Mouse (Mus musculus) megakaryocyte-erythroid progenitor cell, adult 5-6 weeks (primary cell): ENCODE data around the gene Slamf7. TPM values are rescaled to one million over a fixed set of nuclear protein-coding genes. Genes with fewer than 3 reads are reported as not detected.

Experiments used
- total RNA-seq, 2 experiments: library from RNA; stranded (forward) in 1 of 2; stranded (reverse) in 1 of 2; fragments of 200-1000, 215-1000 nt in 1 of 2; fragments of >200 nt in 1 of 2; fragmentation: Nextera tagmentation in 1 of 2; gene quantifications; 2 replicates each; pipeline ENCODE4 v1.2.3; 2014 to 2017

Slamf7 gene
- total RNA-seq, 2 experiments from 2014 or later, result 3.7 to 3.8 TPM

Other genes starting within 250 kb of the Slamf7 start
- gene Usf1, start 241.7 kb downstream of the Slamf7 start, total RNA-seq (2014; fragmentation: Nextera tagmentation), result 24.1 and 32.0 TPM in 2 replicates
- 46.2 and 60.5 TPM in 2 replicates for gene Usf1, start 241.7 kb downstream of the Slamf7 start, total RNA-seq (2017)
- not detected in 2 replicates for gene Tstd1, start 234.2 kb downstream of the Slamf7 start, total RNA-seq (2014; fragmentation: Nextera tagmentation)
- gene Tstd1, start 234.2 kb downstream of the Slamf7 start, total RNA-seq (2017), result 1.1 TPM in 1 of 2 replicates, not detected in the other
- gene F11r, start 215.5 kb downstream of the Slamf7 start, total RNA-seq (2014; fragmentation: Nextera tagmentation), result not detected in 2 replicates
- gene F11r, start 215.5 kb downstream of the Slamf7 start, total RNA-seq (2017), result 0.38 and 2.3 TPM in 2 replicates
- 5.5 and 10.9 TPM in 2 replicates for gene Alyref2, start 149.6 kb downstream of the Slamf7 start, total RNA-seq (2014; fragmentation: Nextera tagmentation)
- gene Alyref2, start 149.6 kb downstream of the Slamf7 start, total RNA-seq (2017), result 3.5 and 5.3 TPM in 2 replicates
- gene Itln1, start 117.7 kb downstream of the Slamf7 start, total RNA-seq (2014; fragmentation: Nextera tagmentation), result not detected in 2 replicates
- gene Itln1, start 117.7 kb downstream of the Slamf7 start, total RNA-seq (2017), result not detected in 2 replicates
- 1.8 and 3.9 TPM in 2 replicates for gene Cd244a, start 93.8 kb downstream of the Slamf7 start, total RNA-seq (2014; fragmentation: Nextera tagmentation)
- 1.7 and 2.4 TPM in 2 replicates for gene Cd244a, start 93.8 kb downstream of the Slamf7 start, total RNA-seq (2017)
- 2.1 and 4.1 TPM in 2 replicates for gene Ly9, start 45.6 kb downstream of the Slamf7 start, total RNA-seq (2014; fragmentation: Nextera tagmentation)
- 5.3 and 9.6 TPM in 2 replicates for gene Ly9, start 45.6 kb downstream of the Slamf7 start, total RNA-seq (2017)
- 26.9 and 36.0 TPM in 2 replicates for gene Cd48, start 29.0 kb upstream of the Slamf7 start, total RNA-seq (2014; fragmentation: Nextera tagmentation)
- 24.7 and 43.8 TPM in 2 replicates for gene Cd48, start 29.0 kb upstream of the Slamf7 start, total RNA-seq (2017)
- 4.9 and 6.2 TPM in 2 replicates for gene Slamf1, start 114.1 kb upstream of the Slamf7 start, total RNA-seq (2014; fragmentation: Nextera tagmentation)
- 4.3 and 7.6 TPM in 2 replicates for gene Slamf1, start 114.1 kb upstream of the Slamf7 start, total RNA-seq (2017)
- 17.2 and 17.3 TPM in 2 replicates for gene Cd84, start 186.7 kb upstream of the Slamf7 start, total RNA-seq (2014; fragmentation: Nextera tagmentation)
- 20.1 and 61.3 TPM in 2 replicates for gene Cd84, start 186.7 kb upstream of the Slamf7 start, total RNA-seq (2017)
- 2.6 and 2.7 TPM in 2 replicates for gene Gm10521, start 242.6 kb upstream of the Slamf7 start, total RNA-seq (2014; fragmentation: Nextera tagmentation)
- 1.1 TPM in 2 replicates for gene Gm10521, start 242.6 kb upstream of the Slamf7 start, total RNA-seq (2017)